Mouse (Mus musculus) CH12.LX (cell line): Measurements from ENCODE around the gene Trak2. TPM values are rescaled to one million over a fixed set of nuclear protein-coding genes. Genes with fewer than 3 reads are reported as not detected.
A peak's percentile ranks its signal among the peaks of the same experiment; 100 is the strongest.

Experiments used
- DNase-seq: peaks from one replicate; pipeline ENCODE4 v3.0.0-alpha.2; 2013; ENCODE audit errors: extremely low read depth
- H3K27ac ChIP-seq: 2 replicates; pipeline ENCODE4 v1.5.1; 2012; ENCODE audit warnings: low read depth, mild to moderate bottlenecking, control low read depth, moderate library complexity; ENCODE audit not compliant: insufficient read depth
- H3K27me3 ChIP-seq: replicated peaks from 2 replicates; pipeline ENCODE3; 2012; ENCODE audit warnings: inconsistent platforms
- H3K36me3 ChIP-seq, 2 experiments: replicated peaks in 1 of 2; 2 replicates each; pipeline versions ENCODE3 to v1.6.1; 2012; ENCODE audit warnings: inconsistent platforms in 1 of 2, low read length in 1 of 2, mild to moderate bottlenecking in 1 of 2, mixed read lengths in 1 of 2, moderate library complexity in 1 of 2; ENCODE audit not compliant: control insufficient read depth in 1 of 2, insufficient read depth in 1 of 2
- H3K4me1 ChIP-seq, 2 experiments: 2 replicates each; pipeline ENCODE4 v1.6.1; 2012; ENCODE audit warnings: inconsistent platforms in 1 of 2, moderate library complexity in 1 of 2; ENCODE audit not compliant: insufficient read depth in 2 of 2, control insufficient read depth in 1 of 2
- H3K4me2 ChIP-seq: 2 replicates; pipeline ENCODE4 v1.6.1; 2012; ENCODE audit warnings: low read depth, mild to moderate bottlenecking, control low read depth; ENCODE audit not compliant: poor library complexity, insufficient read depth, severe bottlenecking
- H3K4me3 ChIP-seq, 3 experiments: fragments of 150-350 bp in 1 of 3; sonication (generic) in 1 of 3; replicated peaks in 1 of 3; 2 replicates each; pipeline versions ENCODE3 to v1.5.1; 2011 to 2012; ENCODE audit warnings: low read depth in 2 of 3, low read length in 2 of 3, mild to moderate bottlenecking in 2 of 3, moderate library complexity in 2 of 3, control low read depth in 1 of 3, improper control_type of control experiment in 1 of 3, inconsistent platforms in 1 of 3, mixed read lengths in 1 of 3; ENCODE audit not compliant: poor library complexity in 1 of 3
- H3K79me2 ChIP-seq: replicated peaks from 2 replicates; pipeline ENCODE4 v1.6.1; 2012; ENCODE audit warnings: mild to moderate bottlenecking, moderate library complexity; ENCODE audit not compliant: control insufficient read depth, poor library complexity, insufficient read depth, severe bottlenecking; ENCODE audit errors: extremely low read depth
- H3K9ac ChIP-seq: 2 replicates; pipeline ENCODE4 v1.6.1; 2012; ENCODE audit warnings: low read depth, mild to moderate bottlenecking, control low read depth, moderate library complexity; ENCODE audit not compliant: insufficient read depth
- H3K9me3 ChIP-seq: replicated peaks from 2 replicates; pipeline ENCODE3; 2012; ENCODE audit warnings: low read length, inconsistent platforms, mixed read lengths
- BHLHE40 ChIP-seq: IDR thresholded peaks from 2 replicates; pipeline ENCODE4 v1.6.1; 2011; ENCODE audit warnings: mild to moderate bottlenecking, low read depth, low read length, improper control_type of control experiment
- CTCF ChIP-seq, 2 experiments: IDR thresholded peaks in 1 of 2; conservative IDR thresholded peaks in 1 of 2; 2 replicates each; pipeline ENCODE4 v1.5.1; 2011 to 2012; ENCODE audit warnings: low read depth in 2 of 2, low read length in 2 of 2, improper control_type of control experiment in 1 of 2, inconsistent platforms in 1 of 2, mild to moderate bottlenecking in 1 of 2, moderate library complexity in 1 of 2
- ELF1 ChIP-seq: IDR thresholded peaks from 2 replicates; pipeline ENCODE4 v1.6.1; 2014; ENCODE audit warnings: low read depth, mild to moderate bottlenecking, inconsistent platforms, low read length, improper control_type of control experiment
- EP300 ChIP-seq: IDR thresholded peaks from 2 replicates; pipeline ENCODE4 v1.6.1; 2011; ENCODE audit warnings: low read length, improper control_type of control experiment
- ETS1 ChIP-seq: conservative IDR thresholded peaks from 2 replicates; pipeline ENCODE4 v1.6.1; 2012; ENCODE audit warnings: low read depth, mild to moderate bottlenecking, inconsistent platforms, low read length, improper control_type of control experiment, moderate library complexity
- IRF4 ChIP-seq: IDR thresholded peaks from 2 replicates; pipeline ENCODE4 v1.6.1; 2014; ENCODE audit warnings: low read depth, mild to moderate bottlenecking, inconsistent platforms, low read length, improper control_type of control experiment
- MAZ ChIP-seq: IDR thresholded peaks from 2 replicates; pipeline ENCODE4 v1.6.1; 2012; ENCODE audit warnings: low read depth, mild to moderate bottlenecking, inconsistent platforms, low read length, improper control_type of control experiment, moderate library complexity
- MXI1 ChIP-seq: IDR thresholded peaks from 2 replicates; pipeline ENCODE4 v1.6.1; 2011; ENCODE audit warnings: mild to moderate bottlenecking, low read depth, low read length, improper control_type of control experiment
- MYC ChIP-seq: IDR thresholded peaks from 2 replicates; pipeline ENCODE4 v1.6.1; 2011; ENCODE audit warnings: low read depth, mild to moderate bottlenecking, improper control_type of control experiment, low read length
- NELFE ChIP-seq: IDR thresholded peaks from 2 replicates; pipeline ENCODE4 v1.6.1; 2011; ENCODE audit warnings: low read depth, low read length, improper control_type of control experiment
- POLR2A ChIP-seq: IDR thresholded peaks from 2 replicates; pipeline ENCODE4 v1.6.1; 2011; ENCODE audit warnings: low read depth, mild to moderate bottlenecking, improper control_type of control experiment, low read length
- SIN3A ChIP-seq: IDR thresholded peaks from 2 replicates; pipeline ENCODE4 v1.6.1; 2012; ENCODE audit warnings: low read length, improper control_type of control experiment, inconsistent platforms
- TBP ChIP-seq: conservative IDR thresholded peaks from 2 replicates; pipeline ENCODE4 v1.6.1; 2011; ENCODE audit warnings: low read depth, low read length, improper control_type of control experiment
- TCF12 ChIP-seq: IDR thresholded peaks from 2 replicates; pipeline ENCODE4 v1.6.1; 2014; ENCODE audit warnings: low read depth, mild to moderate bottlenecking, inconsistent platforms, low read length, improper control_type of control experiment
- USF2 ChIP-seq: conservative IDR thresholded peaks from 2 replicates; pipeline ENCODE4 v1.6.1; 2011; ENCODE audit warnings: low read depth, low read length, improper control_type of control experiment
- ZC3H11A ChIP-seq: IDR thresholded peaks from 2 replicates; pipeline ENCODE4 v1.6.1; 2012; ENCODE audit warnings: low read depth, mild to moderate bottlenecking, inconsistent platforms, low read length, improper control_type of control experiment
- dilution Hi-C: fragments of 300-500 bp; cut with MboI; formaldehyde crosslinking; loops from 2 replicates; pipeline ENCODE4 v1.14.3; 2020; ENCODE audit warnings: low sequenced_read_pairs; ENCODE audit not compliant: extremely low pct_unique_long_range_greater_than_20kb, extremely low pct_ligation_motif_present
- in situ Hi-C: fragments of 300-500 bp; cut with MboI; formaldehyde crosslinking; loops from 3 replicates; pipeline ENCODE4 v1.14.3; 2019; ENCODE audit warnings: low sequenced_read_pairs, low pct_ligation_motif_present, low pct_unique_long_range_greater_than_20kb, mixed read lengths
- polyA plus RNA-seq: library from polyadenylated mRNA; unstranded; fragments of >175 nt; gene quantifications from 2 replicates; pipeline ENCODE4 v1.2.1, GENCODE M21; 2012; ENCODE audit warnings: low read depth; ENCODE audit not compliant: insufficient read length
- total RNA-seq, 2 experiments: library from RNA; depleted of rRNA; stranded (reverse); fragments of 300-350 nt in 1 of 2; fragments of >200 nt in 1 of 2; gene quantifications; 2 replicates each; pipeline ENCODE4 v1.2.3; 2012 to 2014

The Trak2 gene
- total and polyA plus RNA-seq, 3 experiments: 7.7 to 16.7 (median 11.4) TPM

DNA sequence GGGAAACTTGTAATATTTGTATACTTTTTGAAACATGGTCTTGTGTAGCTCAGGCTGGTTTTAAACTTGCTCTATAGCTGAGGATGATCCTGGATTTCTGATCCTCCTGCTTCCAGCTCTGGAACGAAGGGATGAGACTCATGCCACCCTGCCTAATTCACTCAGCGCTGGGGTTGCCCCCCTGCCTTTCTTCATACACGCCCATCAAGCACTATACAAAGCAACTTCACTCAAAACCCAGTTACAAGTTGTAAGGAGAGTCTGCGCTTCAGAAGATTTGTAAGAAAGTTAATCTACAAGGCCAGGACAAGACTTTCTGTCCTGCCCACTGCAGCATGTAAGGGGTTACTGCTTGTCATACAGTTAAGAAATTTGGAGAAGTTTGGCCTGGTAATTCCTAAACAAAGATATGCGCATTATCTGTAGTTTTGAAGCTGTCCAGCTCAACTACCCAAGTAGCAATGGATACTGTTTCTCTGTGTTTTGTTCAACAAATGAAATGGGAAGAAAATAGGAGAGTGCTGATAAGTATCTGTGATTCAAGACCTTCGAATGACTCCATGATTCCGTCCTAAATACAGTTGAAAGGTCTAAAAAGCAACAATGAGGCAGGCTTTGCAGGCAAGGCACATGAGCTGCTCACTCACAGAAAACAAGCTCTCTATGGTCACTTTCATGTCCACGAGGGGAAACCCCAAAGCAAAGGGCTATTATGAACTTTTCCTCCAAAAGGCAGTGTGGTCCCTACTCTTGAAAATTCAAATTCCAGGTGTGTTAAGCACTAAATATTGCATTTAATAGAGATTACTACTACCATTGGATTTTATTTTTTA is 18.4 kb downstream of the Trak2 start:
- H3K36me3 ChIP-seq: peaks cover 0 to 8% of the 10 kb centered on the region in 2 experiments

GRCm38 (mm10) chr1:58953686-58954434 is 19.4 kb downstream of the Trak2 start:
- Histone ChIP-seq H3K4me2 (peak overlapping the region; percentile 39), H3K36me3 (peaks cover 0 to 8% of the 10 kb centered on the region in 2 experiments), H3K4me1 (peaks cover 29 to 90% of the 10 kb centered on the region in 2 experiments), H3K27me3 (no peaks in the 10 kb centered on the region), H3K4me3 (peak overlapping the region in 2 of 3 experiments; percentile 27 to 49), H3K9me3 (no peaks in the 10 kb centered on the region), H3K27ac (peak overlapping the region; percentile 34; the same call in 1 of the 2 replicates), H3K9ac (0 out of 2 replicates have a peak overlapping the region, but pooled peaks have one; percentile 15), H3K79me2 (peaks cover 11% of the 10 kb centered on the region)
- dilution Hi-C loops (no loop called here), in situ Hi-C loops (no loop called here)
- DNase-seq: peak; percentile 66
- peak; percentile 60; the same call in 1 of the 2 replicates for TF ChIP-seq TCF12
- TF ChIP-seq IRF4: peak; percentile 69
- TF ChIP-seq ETS1: peak; percentile 53
- peak; percentile 40; the same call in 1 of the 2 replicates for TF ChIP-seq ELF1
- no peak for TF ChIP-seq ZC3H11A
- TF ChIP-seq SIN3A: peak; percentile 93
- TF ChIP-seq USF2: no peak
- TF ChIP-seq TBP: peak; percentile 43; the same call in 1 of the 2 replicates
- TF ChIP-seq MXI1: peak; percentile 63; the same call in 1 of the 2 replicates
- TF ChIP-seq EP300: peak; percentile 79

More for the DNA sequence above, 18.4 kb downstream of the Trak2 start:
- Histone ChIP-seq H3K79me2 (peaks cover 11% of the 10 kb centered on the region), H3K9ac (peak overlapping the region; percentile 8; the same call in 1 of the 2 replicates), H3K27me3 (no peaks in the 10 kb centered on the region), H3K9me3 (no peaks in the 10 kb centered on the region), H3K27ac (0 out of 2 replicates have a peak overlapping the region, but pooled peaks have one; percentile 8), H3K4me1 (peaks cover 24 to 83% of the 10 kb centered on the region in 2 experiments), H3K4me2 (peak overlapping the region; percentile 91), H3K4me3 (no peak overlapping the region)
- TF ChIP-seq MYC (0 out of 2 replicates have a peak, but pooled peaks have one; percentile 23), MAZ (no peak), BHLHE40 (peak; percentile 72), CTCF (conservative IDR thresholded peaks at IDR 0.05 in 1 of 2, IDR thresholded peaks at IDR 0.05 in 1 of 2; ENCODE audit: low read depth in 2 of 2, low read length in 2 of 2) (no peak), NELFE (no peak), EP300 (no peak), POLR2A (no peak)
- DNase-seq: no peak
- in situ Hi-C loops: no loop called here
- dilution Hi-C loops: no loop called here
